In genomic region chr10:78293576-78293975, GRCm38 (mm10) we compare ENCODE assay signal across 10 mouse cellular contexts.
"Had no signal": no experiment of that assay in that cellular context is flagged by ENCODE, and none has a peak within 500 bp of the region (broad histone marks: within the 10 kb centered on the region; RNA-seq: fewer than 3 reads in every experiment).

No protein-coding gene starts in this region.

- ATAC-seq: hindbrain, postnatal 0 days; midbrain, embryonic 13.5 days had no signal

- H3K4me3 ChIP-seq: hindbrain, embryonic 13.5 days; layer of hippocampus, adult 2 months; left cerebral cortex, adult 2 months; limb, embryonic 10.5 days; liver, embryonic 15.5 days; midbrain, embryonic 13.5 days; stomach, embryonic 15.5 days had no signal

- H3K27ac ChIP-seq: hindbrain, embryonic 13.5 days; hindbrain, postnatal 0 days; layer of hippocampus, adult 2 months; left cerebral cortex, adult 2 months; limb, embryonic 10.5 days; liver, embryonic 15.5 days; midbrain, embryonic 13.5 days; stomach, embryonic 15.5 days had no signal

- DNase-seq: lung, postnatal 36 days; right cerebral cortex, postnatal 14 days had no signal

- H3K9ac ChIP-seq: hindbrain, embryonic 13.5 days; liver, embryonic 15.5 days; midbrain, embryonic 13.5 days; stomach, embryonic 15.5 days had no signal

- H3K27me3 ChIP-seq: hindbrain, embryonic 13.5 days; liver, embryonic 15.5 days; midbrain, embryonic 13.5 days; stomach, embryonic 15.5 days had no signal

- H3K4me1 ChIP-seq: midbrain, embryonic 13.5 days had no signal

- H3K9me3 ChIP-seq: hindbrain, embryonic 13.5 days; limb, embryonic 10.5 days; liver, embryonic 15.5 days; midbrain, embryonic 13.5 days; stomach, embryonic 15.5 days had no signal

- H3K4me2 ChIP-seq: hindbrain, embryonic 13.5 days; liver, embryonic 15.5 days; midbrain, embryonic 13.5 days; stomach, embryonic 15.5 days had no signal

- H3K36me3 ChIP-seq: limb, embryonic 10.5 days; liver, embryonic 15.5 days; midbrain, embryonic 13.5 days; stomach, embryonic 15.5 days had no signal
